Mouse (Mus musculus) liver, adult 2 months (tissue): ENCODE measurements at regions not wholly inside any gene's neighbourhood (a gene's known extent, or its start where the extent isn't known, plus 50 kb on each side); places are given as distances from the start of the nearest gene placed in this dataset.

Source experiments
- CTCF ChIP-seq: fragments of 200-500 bp; IDR thresholded peaks from 2 replicates; pipeline ENCODE4 v1.5.1; 2011; ENCODE audit warnings: low read depth, low read length, control low read depth
- POLR2A ChIP-seq: fragments of 200-500 bp; IDR thresholded peaks from 2 replicates; pipeline ENCODE4 v1.6.1; 2011; ENCODE audit warnings: low read length, control low read depth; ENCODE audit not compliant: insufficient read depth; ENCODE audit errors: extremely low read depth

- TF ChIP-seq POLR2A (no peak), CTCF (no peak)
Observed at GRCm38 (mm10) chr13:38864002-38864401, 96.7 kb downstream of the Slc35b3 start.
